Mouse (Mus musculus) bone marrow, adult 2 months (tissue): ENCODE measurements around the gene Grm1.

Experiments
- CTCF ChIP-seq: fragments of 200-500 bp; IDR thresholded peaks from 2 replicates; pipeline ENCODE4 v1.5.1; 2011; ENCODE audit warnings: low read length, control low read depth; ENCODE audit not compliant: control insufficient read depth, insufficient read depth
- POLR2A ChIP-seq: fragments of 200-500 bp; IDR thresholded peaks from 2 replicates; pipeline ENCODE4 v1.6.1; 2011; ENCODE audit warnings: low read depth, mild to moderate bottlenecking, control low read depth, low read length, borderline replicate concordance; ENCODE audit not compliant: control insufficient read depth

GRCm38 (mm10) chr10:10991708-10992107, 90.4 kb downstream of the Grm1 start:
- TF ChIP-seq CTCF (no peak), POLR2A (no peak)
